ENCODE assay signal across 13 mouse cellular contexts in the genomic region with DNA sequence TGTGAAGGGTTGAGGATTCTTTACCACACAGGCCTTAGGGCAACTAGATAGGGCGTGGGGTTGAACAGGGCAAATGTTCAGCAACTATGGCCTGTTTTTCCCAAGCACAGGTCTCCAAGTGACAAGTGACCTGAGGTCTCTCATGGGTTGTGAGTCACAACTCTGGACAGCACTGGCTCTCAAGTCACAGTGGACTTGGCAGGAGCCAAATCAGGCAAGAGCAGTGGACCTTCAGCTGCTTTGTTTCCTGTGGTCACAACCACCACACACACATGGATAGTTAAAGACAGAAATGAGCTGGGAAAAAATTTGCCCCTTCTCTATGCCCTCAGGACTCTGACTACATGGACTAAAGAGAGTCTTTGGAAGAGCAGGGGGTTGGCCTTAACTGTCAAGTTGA.
DNase-seq lines count a peak whose midpoint lies in the region; ATAC-seq and TF ChIP-seq lines count a peak whose summit lies in the region.
"Had no signal": no experiment of that assay in that cellular context is flagged by ENCODE, and none has a peak within 500 bp of the region (broad histone marks: within the 10 kb centered on the region; RNA-seq: fewer than 3 reads in every experiment).

No protein-coding gene starts in this region.

- TF ChIP-seq POLR2A in embryonic fibroblast, embryonic 13.5 days (IDR thresholded peaks at IDR 0.05; ENCODE audit: low read depth, low read length), result no peak

- H3K9ac ChIP-seq in heart, embryonic 13.5 days, result no peak overlapping the region
- H3K9ac ChIP-seq: limb, embryonic 12.5 days had no signal

- H3K27me3 ChIP-seq in heart, embryonic 13.5 days (replicated peaks), result no peaks in the 10 kb centered on the region
- no peaks in the 10 kb centered on the region for H3K27me3 ChIP-seq in midbrain, embryonic 10.5 days (ENCODE audit: low read depth, poor library complexity, severe bottlenecking)
- H3K27me3 ChIP-seq: limb, embryonic 12.5 days had no signal

- no peak for DNase-seq in heart, adult 8-10 months (ENCODE audit: low spot score)
- peak; percentile 72 for DNase-seq in 3T3-L1 (ENCODE audit: low read depth, low spot score)
- no peak for DNase-seq in midbrain, embryonic 10.5 days (ENCODE audit: low spot score)
- DNase-seq in embryo, embryonic 11 days, result no peak
- DNase-seq in cerebellum, adult 8-10 months, result no peak
- DNase-seq in cerebellum, adult 9-10 months, result no peak
- DNase-seq: cerebellum, postnatal 14 days; heart, postnatal 4 days; right cerebral cortex, postnatal 4 days had no signal

- TF ChIP-seq CTCF in embryonic fibroblast, embryonic 13.5 days (IDR thresholded peaks at IDR 0.05; ENCODE audit: borderline replicate concordance, insufficient read depth, low read length), result no peak

- no peak overlapping the region for H3K4me2 ChIP-seq in heart, embryonic 13.5 days
- H3K4me2 ChIP-seq: limb, embryonic 12.5 days had no signal

- peaks cover 68% of the 10 kb centered on the region for H3K4me1 ChIP-seq in heart, embryonic 13.5 days
- H3K4me1 ChIP-seq in embryonic fibroblast, embryonic 13.5 days (ENCODE audit: control insufficient read depth, insufficient read depth, low read length), result peaks cover 38% of the 10 kb centered on the region
- peaks cover 46% of the 10 kb centered on the region for H3K4me1 ChIP-seq in midbrain, embryonic 10.5 days

- peak overlapping the region; percentile 83 for H3K27ac ChIP-seq in heart, embryonic 13.5 days (replicated peaks)
- peak overlapping the region; percentile 100 for H3K27ac ChIP-seq in embryonic fibroblast, embryonic 13.5 days (ENCODE audit: insufficient read depth, low read length)
- H3K27ac ChIP-seq in midbrain, embryonic 10.5 days (replicated peaks), result peak overlapping the region; percentile 68
- H3K27ac ChIP-seq: limb, embryonic 12.5 days had no signal

- ATAC-seq in heart, embryonic 13.5 days (ENCODE audit: extremely low read depth, insufficient number of reproducible peaks, low FRiP score, low TSS enrichment), result no peak

- peaks cover 48% of the 10 kb centered on the region for H3K36me3 ChIP-seq in heart, embryonic 13.5 days
- H3K36me3 ChIP-seq in midbrain, embryonic 10.5 days, result peaks cover 46% of the 10 kb centered on the region

- H3K4me3 ChIP-seq in heart, embryonic 13.5 days, result no peak overlapping the region
- no peak overlapping the region for H3K4me3 ChIP-seq in embryonic fibroblast, embryonic 13.5 days (ENCODE audit: insufficient read depth, low read length)
- H3K4me3 ChIP-seq in midbrain, embryonic 10.5 days, result no peak overlapping the region
- H3K4me3 ChIP-seq: limb, embryonic 12.5 days had no signal

- H3K9me3 ChIP-seq in heart, embryonic 13.5 days, result no peaks in the 10 kb centered on the region
- H3K9me3 ChIP-seq in midbrain, embryonic 10.5 days (replicated peaks), result no peaks in the 10 kb centered on the region
- H3K9me3 ChIP-seq: G1E; limb, embryonic 12.5 days had no signal

- 90% methylated on average over 1 of the region's 1 CpGs for WGBS in heart, embryonic 13.5 days
- 84% methylated on average over 1 of the region's 1 CpGs for WGBS in midbrain, embryonic 10.5 days
